Mouse (Mus musculus): ENCODE results near the gene Polq.
A peak's percentile ranks its signal among the peaks of the same experiment; 100 is the strongest.

Polq gene

DNA sequence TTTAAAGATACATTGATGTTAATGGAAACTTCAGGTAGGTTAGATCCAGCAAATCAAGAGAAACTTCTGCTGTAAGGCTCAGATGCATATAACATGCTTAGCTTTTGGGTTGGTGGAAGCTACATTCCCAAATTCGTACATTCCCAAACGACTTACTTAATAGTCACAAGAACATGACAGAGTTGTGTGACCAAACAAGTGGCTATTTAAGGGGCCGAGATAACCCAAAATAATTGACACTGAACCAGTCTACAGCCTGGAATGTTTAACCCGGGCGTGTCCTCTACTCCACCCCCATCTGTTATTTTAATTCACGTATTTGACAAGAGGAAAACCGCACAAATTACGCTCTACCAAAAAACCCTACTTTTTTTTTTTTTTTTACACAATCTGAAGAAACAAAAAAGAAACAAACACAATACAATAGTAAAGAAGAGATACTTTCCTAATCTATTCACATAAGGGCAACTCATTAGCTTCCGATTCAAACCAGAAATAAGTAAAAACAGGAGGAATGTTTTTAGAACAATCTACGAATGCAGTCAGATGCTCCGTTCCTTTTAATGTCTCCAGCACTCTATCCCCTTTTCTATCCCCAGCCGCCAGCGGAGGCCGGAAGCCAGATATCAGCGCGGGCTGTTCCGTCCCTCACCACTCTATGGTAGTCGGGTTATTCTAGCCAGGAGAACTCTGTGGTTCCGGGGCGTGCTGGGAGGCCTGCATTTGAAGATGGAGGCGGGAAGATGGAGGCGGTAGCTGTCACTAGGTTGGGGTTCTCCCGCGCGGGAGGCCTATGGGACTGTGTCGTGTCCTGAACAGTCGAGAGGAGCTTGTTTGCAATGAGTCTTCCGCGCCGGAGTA, at the start of gene Polq:
Gene Polq (plus strand): TSS at position 726 of the 861 bp plus-strand sequence.
- peak; percentile 87 for DNase-seq

DNA sequence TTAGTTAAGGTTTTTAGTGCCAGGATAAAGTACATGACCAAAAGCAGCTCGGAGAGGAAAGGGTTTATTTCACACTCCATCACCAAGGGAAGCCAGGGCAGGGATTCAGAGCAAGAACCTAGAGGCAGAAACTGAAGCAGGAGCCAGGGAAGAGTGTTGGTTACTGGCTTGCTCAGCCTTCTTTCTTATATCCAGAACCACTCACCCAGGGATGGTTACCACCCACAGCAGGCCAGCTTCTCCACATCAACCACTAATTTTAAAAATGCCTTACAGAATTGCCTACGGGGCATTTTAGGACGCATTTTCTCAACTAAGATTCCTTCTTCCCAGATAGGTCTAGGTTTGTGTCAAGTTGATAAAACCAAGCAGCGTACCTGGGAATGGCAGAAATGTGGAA, 48.2 kb upstream of the Polq start:
- DNase-seq = no peak

DNA sequence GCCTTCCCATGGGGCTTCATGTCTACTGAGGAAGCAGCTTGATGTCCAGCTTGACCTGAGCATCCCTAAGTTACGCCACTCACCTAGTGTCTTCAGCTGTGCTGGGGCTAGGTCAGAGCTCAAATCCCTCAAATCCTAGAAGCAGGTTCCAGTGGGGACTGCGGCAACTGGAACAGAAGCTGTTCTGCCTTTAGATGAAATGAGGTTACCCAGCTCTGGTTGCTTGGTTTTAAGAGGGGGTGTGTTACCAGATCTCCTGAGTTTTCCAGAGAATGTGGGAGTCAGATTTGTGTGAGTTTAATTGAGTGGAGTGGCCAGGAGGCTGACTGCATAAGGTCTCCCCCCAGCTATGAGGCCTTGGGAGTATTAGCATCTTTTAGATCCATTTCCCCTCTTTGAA, 32.5 kb upstream of the Polq start:
- DNase-seq = no peak

DNA sequence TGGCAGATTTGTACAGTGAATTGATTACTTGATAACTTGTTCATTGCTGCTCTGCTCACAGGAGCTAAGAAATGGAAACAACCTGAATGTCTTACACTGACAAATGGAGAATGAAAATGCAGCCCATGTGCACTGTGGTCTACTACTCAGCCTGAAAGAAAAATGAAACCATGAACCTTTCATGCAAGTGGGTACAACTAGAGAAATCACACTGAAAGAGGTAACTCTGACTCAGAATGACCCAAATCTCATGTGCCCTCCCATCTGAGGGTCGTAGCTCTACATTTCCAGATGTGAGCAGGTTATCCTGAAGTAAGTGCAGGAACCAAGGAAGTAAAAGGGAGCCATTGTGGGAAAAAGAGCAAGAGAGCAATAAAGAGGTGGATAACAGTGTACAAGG, 27.8 kb upstream of the Polq start:
- DNase-seq = no peak

DNA sequence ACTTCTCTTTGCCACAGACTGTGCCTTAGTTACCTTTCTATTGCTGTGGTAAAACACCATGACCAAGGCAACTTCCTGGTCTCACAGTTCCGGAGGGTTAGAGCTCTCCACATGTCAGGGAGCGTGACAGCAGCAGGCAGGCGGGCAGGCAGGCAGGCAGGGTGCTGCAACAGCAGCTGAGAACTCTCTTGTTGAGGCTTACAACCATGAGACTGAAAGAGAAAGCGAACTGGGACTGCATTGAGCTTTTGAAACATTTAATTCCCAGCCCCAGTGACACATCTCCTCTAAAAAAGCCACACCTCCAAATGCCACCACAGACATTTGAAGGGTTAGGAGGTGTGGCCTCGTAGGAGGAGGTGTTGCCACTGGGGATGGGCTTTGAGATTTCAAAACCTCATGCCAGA, 25.9 kb upstream of the Polq start:
- no peak for DNase-seq

DNA sequence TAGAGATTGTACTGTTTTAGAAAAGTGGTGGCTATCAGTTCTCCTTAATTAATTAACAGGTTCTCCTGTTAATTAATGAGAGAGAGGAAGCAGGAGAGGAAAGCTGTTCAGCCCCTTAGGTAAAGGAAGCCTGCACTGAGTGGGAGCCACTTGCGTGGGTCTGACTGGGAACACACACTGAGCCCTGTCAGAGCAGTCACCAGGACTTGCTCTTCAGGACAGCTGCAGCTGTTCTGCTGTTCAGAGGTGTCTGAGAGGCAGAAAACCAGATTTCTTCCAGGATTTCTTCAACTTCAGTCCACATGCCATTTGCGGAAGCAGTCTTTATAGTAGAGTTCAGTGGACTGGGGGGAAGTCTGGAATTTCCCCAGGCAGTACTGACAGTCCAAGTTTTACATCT, 24.2 kb upstream of the Polq start:
- DNase-seq = no peak

DNA sequence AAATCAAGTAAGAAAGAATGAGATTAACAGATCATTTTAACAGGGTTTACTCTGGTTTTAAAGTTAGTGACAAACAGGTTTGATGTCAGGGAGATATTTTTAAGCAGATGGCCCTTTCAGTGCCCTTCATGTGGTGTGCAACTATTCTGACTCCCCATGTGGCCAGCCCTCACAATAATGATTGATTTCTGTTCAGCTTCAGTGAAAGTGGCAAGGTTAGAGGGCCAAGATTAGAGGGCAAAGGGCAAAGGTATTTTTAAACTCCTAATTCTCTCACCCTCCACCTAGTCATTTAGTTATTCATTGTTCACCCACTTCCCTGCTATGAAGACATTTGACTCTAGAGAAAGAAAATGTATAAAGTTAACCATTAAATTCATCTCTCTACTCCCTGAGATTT, 23.5 kb upstream of the Polq start:
- DNase-seq = no peak

DNA sequence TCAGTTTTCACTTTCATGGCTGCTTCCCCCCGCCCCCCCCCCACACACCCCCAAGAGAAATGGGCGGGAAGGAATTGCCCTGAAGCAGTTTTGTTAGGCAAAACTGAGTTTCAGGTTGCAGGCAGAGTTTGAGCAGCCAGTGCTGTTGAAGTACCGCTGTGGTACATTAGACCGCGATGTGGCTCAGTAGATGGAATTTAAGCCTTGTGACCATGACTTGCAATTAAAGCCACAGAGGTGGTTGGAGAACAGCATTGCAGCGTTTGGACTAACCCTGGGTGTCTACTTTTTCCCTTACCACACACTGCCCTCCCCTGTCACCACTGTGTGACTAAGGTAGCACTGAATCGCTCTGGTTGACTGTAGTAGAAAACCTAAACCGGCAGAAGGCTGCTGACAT, 22.1 kb upstream of the Polq start:
- DNase-seq = no peak

DNA sequence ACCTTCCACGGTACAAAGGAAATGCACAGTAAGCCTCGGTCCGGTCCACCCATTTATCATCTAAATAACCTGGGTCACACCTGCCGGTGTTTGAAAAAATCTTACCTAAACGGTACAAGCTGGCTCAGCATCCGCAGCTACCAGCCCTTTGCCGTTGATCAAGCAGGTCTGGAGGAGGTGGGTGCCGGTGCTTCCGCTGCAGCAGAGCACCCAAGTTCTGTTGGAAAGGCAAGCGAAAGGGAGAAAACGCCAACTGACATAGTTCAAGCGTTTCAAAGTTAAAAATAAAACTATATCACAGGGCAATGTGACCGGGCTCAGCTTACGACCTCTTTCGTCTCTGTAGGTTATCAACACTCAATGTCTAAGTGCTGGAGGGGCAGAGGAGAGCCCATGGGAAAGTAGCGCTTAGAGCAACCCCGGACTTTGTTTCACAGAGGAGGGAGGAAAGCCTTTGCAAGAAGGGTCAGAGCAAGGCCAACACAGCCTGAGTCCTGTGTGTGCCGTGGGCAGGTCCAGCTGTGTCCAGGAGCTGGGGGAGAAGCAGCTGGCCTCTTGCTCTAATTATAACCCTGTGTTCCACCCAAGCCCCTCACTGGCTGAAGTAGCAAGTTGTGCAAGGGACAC, 21.5 kb upstream of the Polq start, which contains the start of gene Fbxo40:
Gene Fbxo40 (minus strand): TSS at position 469 of the 627 bp plus-strand sequence.
- no peak for DNase-seq

DNA sequence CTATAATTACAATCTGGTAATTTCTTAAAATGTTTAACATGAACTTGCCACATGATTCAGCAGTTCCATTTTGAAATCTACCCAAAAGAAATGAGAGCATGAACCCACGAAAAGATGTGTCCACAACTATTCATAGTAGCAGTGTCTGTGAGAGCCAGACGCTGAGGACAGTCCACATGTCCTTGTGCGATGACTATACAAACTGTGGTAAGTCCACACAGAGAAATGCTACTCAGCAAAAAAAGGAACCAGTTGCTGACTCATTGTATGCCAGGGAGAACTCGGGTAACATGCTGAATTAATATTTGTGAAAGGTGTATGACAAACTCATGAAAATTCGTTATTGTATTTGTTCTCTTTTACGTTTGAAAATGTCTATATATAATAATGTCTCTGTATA, 13.9 kb upstream of the Polq start:
- DNase-seq = no peak

DNA sequence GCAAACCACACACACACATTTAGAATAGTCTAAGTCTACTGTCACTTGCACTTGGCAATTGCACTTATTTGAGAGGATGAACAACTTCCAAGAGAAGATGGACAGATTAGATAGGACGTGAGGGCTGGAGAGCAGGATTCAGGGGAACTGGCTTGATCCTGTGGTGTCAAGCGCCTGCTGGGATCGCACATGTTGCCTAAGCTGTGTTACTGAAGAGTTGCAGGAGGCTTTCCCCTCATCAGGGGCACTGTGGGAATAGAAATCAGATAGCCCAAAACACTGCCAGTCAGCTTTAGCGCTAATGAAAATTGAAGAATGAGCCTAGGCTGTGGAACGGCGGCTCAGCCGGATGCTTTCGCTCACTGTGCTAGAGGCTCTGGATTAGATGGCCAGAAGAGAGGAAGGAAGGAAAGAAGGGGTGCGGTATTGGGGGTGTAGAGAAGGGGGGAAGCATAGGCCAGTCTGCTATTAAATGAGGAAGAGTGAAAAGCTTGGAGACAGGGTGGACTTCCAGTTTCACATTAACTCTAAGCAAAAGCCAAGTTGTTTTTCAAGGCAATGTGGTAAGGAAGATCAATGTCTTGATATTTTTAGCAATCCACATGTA, 12.1 kb upstream of the Polq start:
- no peak for DNase-seq

DNA sequence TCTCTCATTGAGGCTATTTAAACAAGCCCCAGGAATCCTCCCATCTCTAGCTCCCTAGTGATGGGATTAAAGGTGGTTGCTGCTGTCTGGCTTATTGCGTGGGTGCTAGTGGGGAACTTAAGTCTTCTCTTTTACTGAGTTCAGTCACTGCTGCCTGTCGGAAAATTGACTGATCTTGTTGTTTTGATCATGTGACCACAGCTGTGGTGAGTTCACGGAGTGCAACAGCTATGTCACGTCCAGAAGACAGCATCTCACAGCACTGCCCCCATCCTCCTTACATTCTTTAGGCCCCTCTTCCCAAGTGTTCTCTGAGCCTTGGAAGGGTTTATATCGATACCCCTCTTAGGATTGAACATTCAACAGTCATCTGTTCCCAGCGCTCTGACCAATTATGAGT, 2.3 kb upstream of the Polq start:
- no peak for DNase-seq

DNA sequence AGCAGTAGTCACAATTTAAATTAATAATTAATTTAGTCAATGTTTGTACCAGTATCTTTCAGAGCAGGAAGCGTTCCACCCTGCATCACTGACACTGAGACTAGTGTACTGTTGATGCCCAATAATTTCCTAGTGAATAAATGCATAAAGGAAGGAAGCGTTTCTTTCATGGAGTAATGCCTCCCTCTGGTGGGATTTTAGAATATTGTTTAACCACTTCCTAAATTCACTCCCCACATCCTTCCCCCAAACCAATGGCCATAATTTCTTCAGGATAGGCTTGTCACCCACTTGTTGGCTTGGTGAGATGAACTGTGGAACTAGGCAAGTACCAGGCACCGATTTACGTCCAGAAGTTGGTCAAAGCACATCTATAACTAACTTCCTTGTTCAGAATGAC, 1.2 kb upstream of the Polq start:
- DNase-seq = peak; percentile 7

DNA sequence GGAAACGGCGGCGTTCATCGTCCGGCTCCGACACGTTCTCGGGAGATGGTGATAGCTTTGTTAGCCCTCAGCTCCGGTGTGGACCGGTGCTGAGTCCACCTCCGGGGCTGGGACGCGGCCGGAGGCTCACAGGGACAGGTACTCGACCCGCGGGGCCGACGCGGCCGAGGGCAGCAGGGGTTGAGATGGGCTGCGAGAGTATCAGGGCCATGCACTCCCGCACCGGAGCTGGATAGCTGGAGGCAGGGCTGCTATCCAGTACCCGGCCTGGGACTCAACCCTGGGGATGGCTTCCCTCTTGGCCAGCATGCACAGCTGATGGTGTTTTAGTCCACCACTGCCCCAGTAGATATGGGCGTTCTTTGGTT, 320 bp downstream of the Polq start:
- no peak for DNase-seq

DNA sequence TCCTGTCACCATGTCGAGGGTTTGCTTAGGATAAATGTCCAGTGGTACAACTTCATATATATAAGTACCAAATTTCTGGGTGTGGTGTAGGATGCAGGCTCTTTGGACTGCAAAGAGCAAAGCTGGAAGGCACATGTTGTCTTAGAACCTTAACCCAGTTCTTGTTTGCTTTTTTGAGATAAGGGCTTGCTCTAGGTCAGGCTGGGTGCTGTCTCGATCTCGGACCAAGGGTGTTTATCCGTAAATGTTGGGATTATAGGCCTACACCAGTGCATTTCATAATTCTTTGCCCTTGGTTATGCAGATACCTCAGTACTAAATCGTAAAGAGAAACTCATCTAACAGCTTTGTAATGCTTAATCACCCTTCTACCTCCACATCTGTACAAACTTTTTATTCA, 750 bp downstream of the Polq start:
- no peak for DNase-seq

DNA sequence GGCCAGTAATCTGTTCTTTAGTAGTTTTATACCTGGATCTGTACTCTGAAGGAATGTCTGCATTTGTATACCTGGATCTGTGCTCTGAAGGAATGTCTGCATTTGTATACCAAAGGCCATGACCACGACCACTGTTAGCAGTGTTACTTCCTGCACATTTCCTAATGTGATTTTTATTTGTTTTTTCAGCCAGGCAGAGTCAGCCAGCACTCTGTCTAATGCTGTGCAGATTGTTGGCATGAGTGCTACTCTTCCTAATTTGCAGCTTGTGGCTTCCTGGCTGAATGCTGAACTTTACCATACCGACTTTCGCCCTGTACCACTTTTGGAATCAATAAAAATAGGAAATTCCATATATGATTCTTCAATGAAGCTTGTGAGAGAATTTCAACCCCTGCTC, 16.0 kb downstream of the Polq start:
- no peak for DNase-seq

DNA sequence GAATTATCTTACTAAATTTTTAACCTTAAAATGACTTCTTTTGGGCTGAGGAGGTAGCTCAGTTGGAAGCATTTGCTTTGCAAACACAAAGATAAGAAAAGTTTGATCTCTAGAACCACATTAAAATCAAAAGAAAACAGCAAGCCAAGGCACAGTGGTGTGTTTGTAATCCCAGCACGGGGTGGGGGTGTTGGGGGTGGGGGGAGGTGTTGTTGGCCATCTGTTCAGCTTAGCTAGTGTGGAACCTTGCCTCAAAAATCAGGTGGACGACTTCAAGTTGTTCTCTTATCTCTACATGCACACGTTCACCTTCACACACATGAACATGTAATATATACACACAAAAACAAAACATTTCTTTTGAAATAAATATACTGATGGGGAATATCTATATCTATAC, 20.4 kb downstream of the Polq start:
- DNase-seq = no peak

DNA sequence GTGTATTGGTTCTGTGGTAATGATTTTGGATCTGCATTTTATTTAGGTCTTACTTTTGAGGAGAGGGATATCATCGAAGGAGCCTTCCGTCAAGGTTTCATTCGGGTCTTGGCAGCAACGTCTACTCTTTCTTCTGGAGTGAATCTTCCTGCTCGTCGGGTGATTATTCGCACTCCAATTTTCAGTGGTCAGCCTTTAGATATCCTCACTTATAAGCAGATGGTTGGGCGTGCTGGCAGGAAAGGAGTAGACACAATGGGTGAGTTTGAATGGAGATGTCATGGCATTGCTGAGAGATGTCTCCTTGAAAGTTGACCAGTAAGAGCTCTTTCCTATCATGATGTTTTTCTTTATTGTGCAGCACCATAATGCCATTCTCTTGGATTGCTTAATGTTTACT, 23.2 kb downstream of the Polq start:
- DNase-seq = no peak

DNA sequence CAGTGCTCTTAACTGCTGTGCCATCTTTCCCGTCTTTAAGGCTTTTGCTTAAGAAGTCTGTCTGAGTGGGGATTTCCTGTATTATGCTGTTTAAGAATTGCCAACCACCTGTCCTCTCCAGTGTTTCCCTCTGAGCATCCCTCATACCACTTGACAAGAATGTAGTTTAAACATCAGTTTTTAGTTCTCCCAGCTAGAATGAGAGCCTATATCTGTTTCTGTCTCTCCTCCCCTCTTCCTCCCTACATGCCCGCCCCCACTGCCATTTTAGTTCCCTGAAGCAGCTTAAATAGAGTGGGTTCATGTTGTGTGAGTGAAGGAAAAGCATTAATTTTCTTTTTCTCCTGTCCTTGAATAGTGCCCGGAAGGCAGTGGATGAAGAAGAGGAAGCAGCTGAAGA, 48.0 kb downstream of the Polq start:
- no peak for DNase-seq

DNA sequence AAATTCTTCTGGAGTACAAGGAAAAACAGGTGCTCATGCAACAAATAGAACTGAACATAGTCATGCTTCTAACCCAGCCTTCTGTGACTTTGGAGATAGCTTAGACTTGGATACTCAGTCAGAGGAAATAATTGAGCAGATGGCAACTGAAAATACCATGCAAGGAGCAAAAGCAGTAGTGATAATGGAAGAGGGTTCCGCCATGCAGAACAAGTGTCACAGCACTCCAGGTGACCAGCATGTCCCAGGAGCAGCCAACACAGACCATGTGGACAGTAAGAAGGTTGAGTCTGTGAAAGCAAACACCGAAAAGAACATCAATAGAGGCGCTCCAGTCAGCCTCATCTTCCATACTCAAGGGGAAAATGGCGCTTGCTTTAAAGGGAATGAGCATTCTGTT, 49.7 kb downstream of the Polq start:
- DNase-seq = no peak

DNA sequence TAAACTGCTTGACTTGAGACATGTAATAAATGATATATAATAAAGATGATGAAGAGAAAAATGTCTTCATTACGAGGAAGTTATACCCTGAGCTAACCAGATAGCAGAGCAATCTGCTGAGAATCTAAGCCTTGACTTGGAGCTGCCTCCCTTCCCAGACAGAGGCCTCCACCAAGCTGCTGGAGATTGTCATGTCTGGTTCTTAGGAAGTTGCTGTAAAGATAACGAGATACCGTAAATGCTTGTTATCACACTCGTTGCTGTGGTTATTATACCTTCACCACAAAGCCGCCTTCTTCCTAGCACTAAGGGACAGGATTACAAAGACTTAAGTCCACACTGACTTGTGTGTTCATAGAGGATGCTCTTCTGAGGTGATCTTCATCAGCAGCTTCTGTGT, 60.8 kb downstream of the Polq start:
- DNase-seq = no peak

DNA sequence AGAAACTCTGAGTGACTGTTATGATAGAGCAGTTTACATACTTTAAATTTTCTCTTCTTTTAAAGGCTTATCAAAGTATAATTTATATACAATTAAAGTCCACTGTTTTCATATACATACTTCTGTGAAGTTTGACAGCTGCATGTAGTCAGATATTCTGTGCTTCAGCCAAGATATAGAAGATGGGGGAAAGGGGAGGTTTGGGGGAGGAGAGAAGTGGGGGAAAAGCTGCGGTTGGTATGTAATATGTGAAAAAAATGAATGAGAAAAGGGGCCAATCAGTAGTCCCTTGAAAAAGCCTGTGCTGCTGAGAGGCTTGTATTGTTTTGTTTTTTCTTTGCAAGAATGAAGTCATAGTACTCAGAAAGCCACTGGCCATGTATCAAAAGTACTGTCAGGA, 78.1 kb downstream of the Polq start:
- no peak for DNase-seq

DNA sequence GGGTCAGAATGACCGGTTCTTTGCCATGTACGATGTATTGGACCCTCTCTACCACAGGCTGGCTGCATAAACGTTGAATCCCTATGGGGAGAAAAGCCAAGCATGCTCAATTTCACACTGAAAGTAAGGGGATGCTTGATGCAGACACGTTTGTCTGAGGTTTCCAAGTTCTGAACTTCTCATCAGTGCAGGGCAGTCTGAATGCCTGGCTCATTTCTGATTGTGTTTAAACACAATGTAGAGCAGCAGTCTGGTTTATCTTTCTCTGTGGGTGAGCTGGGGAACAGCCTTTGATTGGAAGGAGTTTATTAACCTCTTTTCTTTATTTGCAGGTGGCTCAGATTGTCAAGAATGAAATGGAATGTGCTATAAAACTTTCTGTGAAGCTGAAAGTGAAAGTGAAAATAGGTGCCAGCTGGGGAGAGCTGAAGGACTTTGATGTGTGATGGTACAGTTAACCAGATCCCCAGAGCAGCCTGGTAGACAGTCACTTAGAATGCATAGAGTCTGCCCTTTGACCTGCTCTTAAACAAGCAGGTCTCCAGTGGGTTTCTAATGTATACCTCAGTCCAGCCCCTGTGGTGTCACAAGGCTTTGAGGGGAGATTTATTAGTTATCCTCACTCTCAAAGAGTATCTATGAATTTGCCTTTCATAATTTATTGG, 82.7 kb downstream of the Polq start:
- no peak for DNase-seq

DNA sequence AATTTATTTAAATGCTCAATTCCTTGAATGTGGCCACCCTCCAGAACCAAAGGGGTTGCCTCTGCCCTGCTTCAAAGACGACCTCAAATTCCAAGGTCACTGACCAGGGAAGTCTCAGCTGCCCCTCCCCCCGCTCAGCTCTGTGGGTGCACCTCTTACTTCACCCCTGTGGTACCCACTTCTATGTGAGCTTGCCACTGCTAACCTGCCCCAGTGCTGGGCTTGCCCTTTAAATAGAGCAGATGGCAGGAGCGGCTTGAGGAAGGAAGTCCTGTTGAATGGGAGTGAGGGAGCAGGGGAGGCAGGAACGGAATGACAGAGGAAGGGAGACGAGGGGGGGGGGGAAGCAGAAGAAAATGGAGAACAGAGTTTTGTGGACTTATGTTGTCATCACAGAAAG, 97.2 kb downstream of the Polq start:
- DNase-seq = no peak

Data from right cerebral cortex, postnatal 25 days (tissue).